Mouse (Mus musculus) frontal cortex, adult (tissue): ENCODE measurements around the gene Tppp2.

Experiments
- ATAC-seq: cut with Nextera tagmentation; 2 replicates; pipeline ENCODE4 v1.9.2; 2017; ENCODE audit warnings: mild to moderate bottlenecking, moderate library complexity, mixed read lengths; ENCODE audit not compliant: low TSS enrichment

The Tppp2 gene

DNA sequence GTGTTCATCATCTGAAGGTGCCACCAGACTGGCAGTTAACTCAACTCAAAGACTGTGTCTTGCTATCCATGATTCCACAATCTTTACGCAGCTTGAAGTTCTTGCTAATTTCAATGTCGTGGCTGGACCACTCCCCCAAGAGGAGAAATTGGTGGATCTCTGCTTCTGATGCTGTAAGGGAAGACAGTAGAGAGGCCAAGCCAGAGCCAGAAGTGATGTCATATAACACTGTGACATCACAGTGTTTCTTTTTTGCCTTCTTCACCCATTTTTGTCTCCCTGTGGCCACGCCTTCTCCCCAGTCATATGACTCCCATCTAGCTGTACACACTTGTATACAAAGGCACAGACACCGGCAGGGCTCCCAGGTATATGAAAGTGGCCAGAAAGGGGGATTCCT, at the start of gene Tppp2:
Gene Tppp2, plus strand, starts transcription at position 301 of the 400 bp plus-strand sequence.
- ATAC-seq = no peak

DNA sequence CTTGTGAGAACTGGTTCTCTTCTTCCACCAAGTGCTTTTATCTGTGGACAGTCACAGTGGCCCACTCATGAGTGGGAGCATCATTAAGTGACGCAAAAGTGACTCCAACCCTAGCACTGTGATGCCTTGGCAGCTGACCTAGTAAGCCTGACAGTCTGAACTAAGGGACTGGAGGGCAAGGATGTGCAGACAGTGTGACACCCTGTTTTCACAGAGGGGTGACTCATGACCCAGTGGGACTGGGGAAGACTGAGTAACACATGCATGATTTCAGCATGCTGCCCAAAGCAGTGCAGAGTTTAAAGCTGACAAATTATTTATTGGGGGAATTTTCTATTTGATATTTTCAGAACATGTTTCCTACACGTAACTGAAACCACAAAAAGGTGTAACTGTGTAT, 47.5 kb upstream of the Tppp2 start:
- ATAC-seq = no peak

DNA sequence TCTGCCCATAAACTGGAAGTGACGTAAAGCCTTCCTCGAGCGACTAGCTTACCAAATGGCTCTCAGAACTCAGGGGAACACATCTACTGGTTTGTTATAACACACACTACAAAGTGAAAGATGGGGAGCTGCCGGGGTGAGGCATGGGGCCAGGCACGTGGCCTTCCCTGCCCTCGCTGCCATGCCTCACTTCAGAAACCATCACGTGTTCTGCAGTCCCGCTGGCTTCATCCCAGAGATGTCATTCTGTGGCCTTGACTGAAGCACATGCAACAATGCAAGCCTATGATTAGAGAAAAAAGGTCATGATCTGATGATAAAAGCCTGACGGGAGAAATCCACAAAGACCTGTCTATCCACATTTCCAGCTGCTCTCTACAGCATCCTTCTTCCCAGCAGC, 46.5 kb upstream of the Tppp2 start:
- no peak for ATAC-seq

DNA sequence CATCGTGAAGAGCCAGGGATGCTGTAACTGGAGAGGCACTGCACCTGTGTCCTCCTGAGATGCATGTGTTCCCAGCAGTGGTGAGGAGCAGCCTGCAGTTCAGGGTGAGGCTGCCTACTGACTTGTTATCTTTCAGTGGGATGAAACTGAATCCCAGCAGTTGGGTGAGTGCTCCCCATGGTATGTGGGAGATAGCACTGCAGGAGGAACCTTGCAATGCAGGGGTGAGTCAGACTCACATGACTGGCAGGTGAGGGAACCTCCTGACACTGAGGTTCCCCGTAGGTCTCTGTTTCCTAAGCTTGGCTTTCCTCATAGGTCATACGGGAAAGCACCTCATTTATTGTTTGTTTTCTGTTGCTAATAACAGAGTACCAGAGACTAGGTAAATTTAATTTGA, 40.7 kb upstream of the Tppp2 start:
- no peak for ATAC-seq

DNA sequence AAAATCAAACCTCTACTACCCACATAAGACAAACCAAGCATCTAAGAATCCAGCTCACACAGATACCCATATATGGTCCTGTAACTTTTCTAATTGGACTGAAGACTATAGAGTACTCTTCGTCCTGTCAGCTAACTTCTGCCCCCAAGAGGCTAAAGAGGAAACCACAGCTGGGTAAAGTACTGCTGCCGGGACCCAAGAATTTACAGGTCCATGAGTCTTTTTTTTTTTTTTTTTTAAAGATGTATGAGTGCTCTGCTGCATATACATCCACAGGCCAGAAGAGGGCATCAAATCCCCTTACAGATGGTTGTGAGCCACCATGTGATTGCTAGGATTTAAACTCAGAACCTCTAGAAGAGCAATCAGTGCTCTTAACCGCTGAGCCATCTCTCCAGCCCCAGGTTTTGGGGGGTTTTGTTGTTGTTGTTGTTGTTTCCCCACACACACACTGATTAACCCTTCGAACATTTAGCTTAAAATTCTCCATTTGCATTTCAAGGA, 34.6 kb upstream of the Tppp2 start:
- peak; percentile 51 for ATAC-seq

DNA sequence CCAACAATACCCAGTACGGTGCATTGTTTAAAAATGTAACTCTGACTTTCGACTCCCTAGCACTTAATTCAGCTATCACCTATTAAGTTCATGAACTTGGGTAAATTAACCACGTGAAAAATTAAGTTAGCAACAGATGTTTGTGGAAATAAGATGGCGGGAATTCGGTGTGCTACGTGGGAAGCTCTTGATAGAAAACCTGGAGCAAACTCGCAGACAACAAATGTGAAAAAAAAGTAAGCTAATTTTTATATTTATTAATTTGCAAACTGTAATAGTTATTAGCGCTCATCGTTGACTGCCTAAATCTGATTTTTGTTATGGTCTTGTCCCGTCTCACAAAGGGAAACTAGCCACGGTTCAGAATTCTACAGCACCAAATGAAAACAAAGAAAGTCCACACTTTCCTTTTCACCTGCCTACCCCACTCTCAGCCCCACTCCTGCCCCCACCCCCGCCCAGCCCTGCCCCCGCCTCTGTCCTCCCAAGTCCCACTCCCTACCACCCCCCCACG, 34.1 kb upstream of the Tppp2 start:
- ATAC-seq = no peak

DNA sequence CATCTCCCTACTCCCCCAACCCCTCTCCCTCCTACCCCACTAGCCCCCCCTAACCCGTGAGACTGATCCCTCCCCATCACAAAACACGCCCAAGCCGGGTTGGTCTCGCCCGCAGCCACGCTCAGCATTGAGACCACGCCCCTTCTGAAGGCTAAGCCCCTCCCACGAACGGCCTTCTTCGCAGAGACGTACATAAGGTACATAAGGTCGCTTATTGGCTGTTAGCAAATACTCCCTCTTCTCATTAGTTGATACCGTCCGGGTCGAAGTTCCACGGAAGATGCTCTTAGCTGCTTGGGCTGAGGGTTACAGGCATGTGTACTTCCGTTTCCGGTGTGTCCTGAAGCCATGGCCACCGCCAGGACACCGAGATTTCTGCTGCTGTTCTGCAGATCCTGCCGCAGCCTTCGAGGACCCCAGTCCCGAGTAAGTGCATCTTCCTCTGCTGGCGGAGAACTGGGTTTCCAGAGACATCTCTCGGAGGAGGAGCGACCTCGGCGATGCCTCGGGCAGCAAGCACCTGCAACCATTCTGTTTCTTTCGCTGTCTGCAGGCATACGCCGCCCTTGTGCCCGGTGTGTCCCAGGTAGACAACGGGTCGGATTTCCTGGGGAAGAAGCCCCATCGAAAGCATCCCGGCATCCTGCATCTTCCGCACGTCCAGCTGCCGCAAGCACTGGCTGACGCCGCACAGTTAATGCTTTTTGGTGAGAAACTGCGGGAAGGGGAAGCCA, 33.5 kb upstream of the Tppp2 start, which contains the start of gene Mettl17:
Gene Mettl17, plus strand, starts transcription at position 245 of the 734 bp plus-strand sequence.
- peak; percentile 99 for ATAC-seq

DNA sequence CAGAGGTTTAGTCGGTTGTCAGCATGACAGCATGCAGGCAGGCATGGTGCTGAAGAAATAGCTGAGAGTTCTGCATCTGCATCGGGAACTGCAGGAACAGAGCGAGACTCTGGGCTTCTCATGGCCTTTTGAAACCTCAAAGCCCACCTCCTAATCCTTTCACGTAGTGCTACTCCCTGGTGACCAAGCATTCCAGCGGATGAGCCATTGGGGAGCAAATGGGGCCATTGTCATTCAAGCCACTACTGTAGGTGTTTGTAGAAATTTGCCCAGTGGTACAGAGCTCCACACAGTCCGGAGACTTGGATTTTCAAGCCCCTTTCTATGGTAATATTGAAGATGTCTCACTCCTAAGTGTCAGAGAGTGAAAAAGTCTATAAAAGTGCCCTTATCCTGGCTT, 32.2 kb upstream of the Tppp2 start:
- ATAC-seq = no peak

DNA sequence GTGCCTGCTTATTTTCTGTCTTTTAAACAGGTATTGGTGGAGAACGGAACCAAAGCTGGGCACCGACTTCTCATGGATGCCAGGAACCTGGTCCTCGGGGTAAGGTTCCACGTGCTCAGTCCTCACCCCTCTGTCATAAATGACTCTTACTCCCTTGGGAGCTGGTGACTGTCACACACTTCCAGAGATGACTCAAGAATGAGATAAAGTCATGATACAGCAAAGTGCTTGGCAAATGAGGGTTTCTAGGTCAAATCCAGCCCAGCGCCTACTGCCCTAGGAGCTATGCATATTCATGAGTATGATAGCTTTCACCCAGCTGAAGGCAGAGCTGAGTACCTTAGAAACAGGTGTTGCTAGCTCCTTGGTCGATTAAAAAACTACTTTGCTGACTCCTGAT, 28.4 kb upstream of the Tppp2 start:
- no peak for ATAC-seq

DNA sequence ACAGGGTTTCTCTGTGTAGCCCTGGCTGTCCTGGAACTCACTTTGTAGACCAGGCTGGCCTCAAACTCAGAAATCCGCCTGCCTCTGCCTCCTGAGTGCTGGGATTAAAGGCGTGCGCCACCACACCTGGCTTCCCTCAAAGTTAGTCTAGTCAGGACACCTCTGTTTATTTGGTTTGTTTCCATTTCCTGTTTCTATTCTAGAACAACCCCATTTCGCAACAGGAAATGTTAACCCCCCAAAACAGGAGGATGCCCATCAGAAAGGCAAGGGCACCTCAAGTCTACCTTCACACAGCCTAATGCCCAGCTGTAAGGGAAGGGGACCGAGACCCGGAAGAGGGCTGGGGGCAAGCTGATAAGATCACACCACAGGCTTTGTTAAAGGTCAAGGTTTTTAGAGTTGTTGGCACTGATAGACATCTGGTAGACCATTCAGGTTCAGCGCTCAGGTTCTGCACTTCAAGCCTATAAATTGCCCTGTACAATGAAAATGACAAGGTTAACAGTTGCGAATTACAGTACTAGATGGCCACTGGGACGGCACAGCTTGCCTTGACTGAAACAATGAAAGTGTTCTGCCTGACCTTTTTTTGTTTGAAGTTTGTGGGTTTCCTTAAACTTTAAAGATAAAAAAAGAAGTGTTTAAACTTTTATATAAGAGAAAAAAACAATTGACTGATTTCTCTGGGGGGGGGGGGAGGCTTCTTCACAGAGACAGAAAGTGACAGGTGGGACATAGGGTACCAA, 25.9 kb upstream of the Tppp2 start, which contains the start of gene Slc39a2:
Gene Slc39a2, plus strand, starts transcription at position 699 of the 749 bp plus-strand sequence.
- no peak for ATAC-seq

DNA sequence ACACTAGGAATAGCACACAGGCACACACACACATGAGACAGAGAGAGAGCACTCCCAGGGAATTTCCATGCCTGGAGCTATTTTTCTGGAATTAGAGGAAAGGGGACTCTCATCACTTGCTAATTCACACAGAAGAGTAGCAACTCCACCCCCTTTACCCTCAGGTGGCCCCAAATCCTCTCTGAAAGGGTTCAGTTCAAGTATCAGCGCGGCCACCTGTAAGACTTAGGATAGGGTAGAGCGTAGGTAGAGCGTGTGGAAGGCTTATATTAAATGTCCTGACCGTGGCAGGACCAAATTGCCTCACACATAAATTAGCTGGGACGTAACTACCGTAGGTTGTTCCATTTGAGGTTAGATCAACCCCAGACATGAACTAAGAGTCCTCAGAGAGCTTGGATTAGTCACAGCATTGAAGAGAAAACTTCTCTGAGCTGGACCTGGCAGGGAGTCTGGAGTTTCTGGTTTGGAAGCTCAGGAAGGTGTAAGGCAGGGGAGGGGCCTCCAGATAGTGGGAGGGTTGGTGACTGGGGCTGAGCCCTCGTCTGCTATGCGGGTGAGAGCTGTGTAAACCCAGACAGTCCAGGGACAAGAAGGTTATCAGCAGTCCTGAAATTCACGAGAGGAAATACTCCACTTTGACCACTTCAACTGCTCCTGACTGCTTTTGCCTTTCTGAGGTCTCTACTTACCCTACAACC, 25.0 kb upstream of the Tppp2 start:
- no peak for ATAC-seq

DNA sequence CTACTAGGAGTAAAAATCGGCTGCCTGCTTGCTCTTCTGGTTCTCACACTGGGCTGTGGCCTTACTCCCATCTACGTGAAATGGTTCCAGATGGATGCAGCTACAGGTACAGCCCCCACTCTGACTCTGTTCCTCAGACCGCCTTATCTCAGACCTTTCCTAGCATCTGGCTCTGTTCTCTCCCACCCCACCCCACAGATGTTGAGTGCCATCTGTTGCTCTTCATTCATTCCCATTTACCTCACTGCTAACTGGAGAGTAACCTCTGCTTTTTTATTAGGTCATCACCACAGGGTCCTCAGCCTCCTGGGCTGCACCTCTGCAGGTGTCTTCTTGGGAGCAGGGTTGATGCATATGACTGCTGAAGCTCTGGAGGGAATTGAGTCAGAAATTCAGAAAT, 24.4 kb upstream of the Tppp2 start:
- no peak for ATAC-seq

DNA sequence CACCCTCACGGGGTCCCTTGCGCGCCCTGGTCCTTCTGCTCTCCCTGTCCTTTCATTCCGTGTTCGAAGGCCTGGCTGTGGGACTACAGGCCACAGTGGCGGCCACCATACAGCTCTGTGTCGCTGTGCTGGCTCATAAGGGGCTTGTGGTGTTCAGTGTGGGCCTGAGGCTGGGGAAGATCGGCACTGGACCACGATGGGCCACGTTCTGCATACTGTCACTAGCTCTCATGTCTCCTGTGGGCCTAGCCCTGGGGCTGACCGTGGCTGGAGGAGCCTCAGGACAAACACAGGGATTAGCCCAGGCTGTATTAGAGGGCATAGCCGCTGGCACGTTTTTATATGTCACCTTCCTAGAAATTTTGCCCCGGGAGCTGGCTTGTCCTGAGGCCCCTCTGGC, 23.2 kb upstream of the Tppp2 start:
- ATAC-seq = no peak

DNA sequence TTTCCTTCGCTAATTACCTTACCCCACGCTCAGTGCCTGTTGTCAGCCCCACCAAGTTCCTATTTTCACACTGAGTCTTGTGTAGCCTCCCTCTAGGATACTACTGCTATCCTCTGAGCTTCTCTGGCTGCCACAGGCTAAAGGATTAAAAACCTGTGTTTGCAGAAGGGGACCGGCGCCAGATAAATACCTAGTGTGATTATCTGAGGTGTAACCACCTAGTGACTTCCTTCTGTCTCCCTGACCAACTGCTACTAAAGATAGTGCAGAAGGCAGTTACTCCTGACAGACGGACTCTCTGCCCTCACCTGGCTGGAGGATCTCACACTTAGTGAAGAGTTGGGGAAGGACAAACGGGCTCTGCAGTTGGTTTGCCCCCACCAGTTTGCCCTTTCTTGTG, 22.2 kb upstream of the Tppp2 start:
- no peak for ATAC-seq

DNA sequence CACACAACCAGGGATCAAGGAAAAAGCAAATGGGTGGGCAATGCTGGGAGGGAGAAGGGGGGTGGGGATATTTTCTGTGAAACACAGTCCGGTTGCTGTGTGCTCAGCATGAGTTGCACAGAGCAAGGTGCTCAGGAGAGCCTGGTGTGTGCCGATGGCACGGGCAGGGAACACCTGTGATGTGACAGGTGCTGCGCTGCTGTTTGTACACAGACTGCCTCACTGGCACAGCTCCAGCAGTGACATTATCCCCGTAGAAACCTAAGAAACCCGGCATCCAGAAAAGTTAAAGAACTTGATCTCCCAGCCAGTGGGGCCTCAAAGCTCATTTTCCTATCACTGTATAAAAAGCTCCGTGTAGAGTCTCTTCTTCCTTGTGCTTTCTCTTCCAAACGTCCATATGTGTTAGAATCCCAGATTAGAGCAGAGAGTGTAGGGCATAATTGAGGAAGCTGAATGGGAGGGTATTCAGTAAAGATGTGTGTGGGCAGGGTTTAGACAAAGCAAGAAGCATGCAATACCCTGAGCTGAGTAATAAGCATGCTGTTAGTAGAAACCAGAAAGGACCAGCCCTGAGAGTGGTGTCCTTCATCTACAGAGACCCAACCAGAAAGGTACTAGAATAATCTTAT, 21.6 kb upstream of the Tppp2 start:
- ATAC-seq = peak; percentile 86

DNA sequence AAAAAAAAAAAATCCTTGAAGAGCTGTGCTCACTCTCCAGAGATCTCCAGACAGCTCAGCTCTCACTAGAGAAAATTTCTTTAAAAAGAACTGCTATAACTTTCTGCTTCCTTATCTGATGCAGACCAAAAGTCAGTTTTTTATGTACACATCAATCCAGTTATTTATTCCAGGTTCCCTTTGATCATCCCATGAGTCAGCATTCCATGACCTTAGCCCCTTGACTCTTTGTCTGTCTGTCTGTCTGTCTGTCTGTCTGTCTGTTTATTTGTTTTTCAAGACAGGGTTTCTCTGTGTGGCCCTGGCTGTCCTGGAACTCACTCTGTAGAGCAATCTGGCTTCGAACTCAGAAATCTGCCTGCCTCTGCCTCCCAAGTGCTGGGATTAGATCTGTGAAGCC, 18.9 kb upstream of the Tppp2 start:
- ATAC-seq = no peak

DNA sequence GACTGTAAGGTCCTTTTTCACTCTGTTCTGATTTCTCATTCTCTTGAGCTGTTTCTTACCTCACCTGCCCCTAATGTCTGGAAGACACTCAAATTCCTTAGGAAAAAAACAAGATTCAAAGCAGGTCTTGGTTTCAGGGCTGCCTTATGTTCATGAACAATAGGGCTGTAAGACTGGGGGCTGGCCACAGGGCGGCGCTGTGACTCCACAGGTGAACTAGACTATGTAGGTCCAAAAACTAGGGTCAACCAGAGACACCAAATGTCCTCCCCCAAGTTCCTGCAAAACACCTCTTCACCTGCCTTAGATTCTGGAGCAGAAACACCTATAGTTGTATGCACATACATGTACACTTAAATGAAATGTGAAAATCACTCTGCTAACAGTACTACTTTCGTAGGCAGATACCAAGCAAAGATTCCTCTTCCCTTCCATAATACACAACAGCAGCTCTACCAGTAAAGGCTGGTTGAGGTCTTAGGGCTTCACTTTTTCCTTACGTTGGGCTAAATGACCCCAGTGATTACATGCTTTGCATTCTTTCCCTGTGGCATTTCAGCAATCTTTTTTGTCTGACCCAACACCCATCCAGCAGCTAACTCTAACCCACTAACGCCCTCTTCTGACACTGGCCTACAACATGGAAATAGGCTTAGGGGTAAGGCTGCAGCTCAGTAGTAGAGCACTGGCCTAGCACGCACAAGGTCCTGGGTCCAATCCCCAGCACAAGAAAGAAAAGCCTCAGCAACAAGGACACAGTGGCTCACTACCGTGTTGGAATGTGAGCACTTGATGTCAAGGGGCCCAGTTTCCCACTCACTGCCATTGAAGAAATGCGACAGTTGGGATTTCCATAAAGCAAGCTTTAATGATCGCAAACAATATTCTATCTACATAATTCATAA, 15.2 kb upstream of the Tppp2 start:
- ATAC-seq = peak; percentile 83

DNA sequence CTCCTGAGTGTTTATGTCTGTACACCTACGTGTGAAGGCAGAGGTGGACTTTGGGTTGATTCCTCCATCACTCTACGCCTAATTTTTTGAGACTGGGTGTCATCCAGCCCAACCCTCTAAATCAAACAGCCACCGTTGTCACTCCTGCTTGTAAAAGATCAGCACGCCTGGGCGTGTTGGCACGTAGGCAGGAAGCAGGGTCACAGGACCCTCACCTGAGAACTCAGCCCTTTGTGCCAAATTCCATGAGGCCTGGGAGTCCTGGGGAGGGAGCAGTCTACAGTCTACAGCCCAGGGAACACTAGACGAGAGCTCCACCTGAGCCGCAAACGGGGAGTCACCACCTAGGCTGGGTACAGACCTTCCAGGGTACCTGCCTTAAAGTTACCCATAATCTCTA, 14.4 kb upstream of the Tppp2 start:
- ATAC-seq = no peak

DNA sequence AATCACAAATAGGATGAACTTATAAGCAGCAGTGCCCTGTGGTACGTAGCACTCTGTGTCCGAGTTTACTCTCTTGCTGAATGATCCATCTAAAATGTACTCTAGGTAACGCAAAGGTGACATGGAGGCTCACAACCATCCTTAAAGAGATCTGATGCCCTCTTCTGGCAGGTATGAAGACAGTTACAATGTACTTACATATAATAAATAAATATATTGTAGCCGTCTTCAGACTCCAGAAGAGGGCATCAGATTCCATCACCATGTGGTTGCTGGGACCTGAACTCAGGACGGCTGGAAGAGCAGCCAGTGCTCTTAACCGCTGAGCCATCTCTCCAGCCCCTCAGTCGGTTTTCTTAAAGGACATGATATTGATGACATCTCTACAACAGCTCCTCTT, 13.5 kb upstream of the Tppp2 start:
- ATAC-seq = 0 out of 2 replicates have a peak, but pooled peaks have one; percentile 22

DNA sequence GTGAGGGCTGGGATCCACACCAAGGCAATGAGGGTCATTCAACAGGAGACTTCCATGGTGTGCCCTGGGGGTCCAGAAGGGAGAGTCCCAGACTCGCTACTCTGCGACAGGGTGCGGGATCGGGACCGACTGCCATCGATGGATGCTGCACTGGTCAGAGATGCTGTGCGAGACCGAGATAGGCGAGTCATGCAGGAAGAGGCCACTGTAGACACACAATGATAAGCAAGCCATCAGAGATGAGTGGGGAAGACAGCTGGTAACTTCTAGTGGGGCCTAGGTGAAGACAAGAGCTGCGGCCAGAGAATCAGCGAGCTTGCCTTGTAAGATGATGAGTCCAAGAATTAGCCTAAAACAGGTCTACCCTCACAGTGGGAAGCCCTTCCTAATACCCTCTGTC, 12.1 kb upstream of the Tppp2 start:
- no peak for ATAC-seq

DNA sequence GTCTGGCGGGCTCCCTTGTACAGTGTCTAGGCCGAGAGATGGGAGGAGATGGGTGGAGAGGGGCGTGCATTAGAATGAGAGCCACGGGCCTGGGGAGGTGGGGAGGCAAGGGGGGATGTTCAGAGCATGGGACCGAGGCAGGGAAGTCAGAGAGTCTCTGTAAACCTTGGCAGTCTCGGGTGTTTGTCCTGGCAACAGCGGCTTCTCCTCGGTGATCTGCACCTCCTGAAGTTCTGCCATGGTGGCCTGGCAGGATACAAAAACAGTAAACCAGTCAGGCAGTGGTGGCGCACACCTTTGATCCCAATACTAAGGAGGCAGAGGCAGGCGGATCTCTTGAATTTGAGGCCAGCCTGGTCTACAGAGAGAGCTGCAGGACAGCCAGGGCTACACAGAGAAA, 6.9 kb upstream of the Tppp2 start:
- ATAC-seq = no peak
